Mouse (Mus musculus) embryo, embryonic 11 days (tissue): ENCODE results near the gene Soat1.
A peak's percentile ranks its signal among the peaks of the same experiment; 100 is the strongest.
"Not testable (repeated sequence)": the region's sequence is repeated elsewhere in the genome, so short reads cannot be mapped to it uniquely, and the experiment has no call there.

Experiments
- DNase-seq: peaks from one replicate; pipeline ENCODE4 v3.0.0-alpha.2; 2015

The Soat1 gene

GRCm38 (mm10) chr1:156473961-156474503, at the start of gene Soat1:
TSS of gene Soat1 (minus strand) at chr1:156474331.
- DNase-seq: peak; percentile 96

DNA sequence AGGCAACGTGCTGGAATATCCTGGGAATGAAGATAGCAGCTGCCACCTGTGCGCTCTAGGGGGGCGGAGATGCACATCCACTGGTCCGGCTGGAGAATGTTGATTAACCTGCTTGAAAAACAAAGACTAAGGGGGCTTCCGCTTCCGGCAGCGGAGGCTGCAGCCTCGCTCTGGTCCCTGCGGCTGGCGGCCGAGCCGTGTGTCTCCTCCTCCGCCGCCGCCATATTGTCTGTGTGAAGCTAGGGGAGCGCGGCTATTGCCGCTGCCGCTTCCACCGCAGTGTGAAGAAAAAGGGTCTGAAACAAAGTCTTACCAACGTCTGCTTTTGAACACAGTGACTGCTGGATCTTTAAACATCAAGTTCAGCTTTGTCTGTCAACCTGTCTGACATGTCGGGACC, 49.7 kb upstream of the Soat1 start, which contains the start of gene Gm10031:
TSS of gene Gm10031 (plus strand) at position 171 of the 400 bp plus-strand sequence.
- not testable (repeated sequence) for DNase-seq

GRCm38 (mm10) chr1:156521796-156522517, 47.8 kb upstream of the Soat1 start:
- DNase-seq: no peak

- DNase-seq: no peak
Observed at GRCm38 (mm10) chr1:156520136-156520780, 46.1 kb upstream of the Soat1 start.

- DNase-seq: no peak
Observed at GRCm38 (mm10) chr1:156507753-156508152, 33.6 kb upstream of the Soat1 start.

- no peak for DNase-seq
Observed at GRCm38 (mm10) chr1:156505901-156506300, 31.8 kb upstream of the Soat1 start.

GRCm38 (mm10) chr1:156504945-156505523, 30.9 kb upstream of the Soat1 start:
- DNase-seq: no peak

GRCm38 (mm10) chr1:156496910-156497309, 22.8 kb upstream of the Soat1 start:
- no peak for DNase-seq

- DNase-seq: no peak
Observed at GRCm38 (mm10) chr1:156495025-156495424, 20.9 kb upstream of the Soat1 start.

GRCm38 (mm10) chr1:156491226-156491796, 17.2 kb upstream of the Soat1 start:
- no peak for DNase-seq

- no peak for DNase-seq
Observed at GRCm38 (mm10) chr1:156488031-156488430, 13.9 kb upstream of the Soat1 start.

- DNase-seq: no peak
Observed at GRCm38 (mm10) chr1:156487498-156487897, 13.4 kb upstream of the Soat1 start.

GRCm38 (mm10) chr1:156481826-156482225, 7.7 kb upstream of the Soat1 start:
- DNase-seq: no peak

- no peak for DNase-seq
Observed at GRCm38 (mm10) chr1:156476535-156476934, 2.4 kb upstream of the Soat1 start.

DNA sequence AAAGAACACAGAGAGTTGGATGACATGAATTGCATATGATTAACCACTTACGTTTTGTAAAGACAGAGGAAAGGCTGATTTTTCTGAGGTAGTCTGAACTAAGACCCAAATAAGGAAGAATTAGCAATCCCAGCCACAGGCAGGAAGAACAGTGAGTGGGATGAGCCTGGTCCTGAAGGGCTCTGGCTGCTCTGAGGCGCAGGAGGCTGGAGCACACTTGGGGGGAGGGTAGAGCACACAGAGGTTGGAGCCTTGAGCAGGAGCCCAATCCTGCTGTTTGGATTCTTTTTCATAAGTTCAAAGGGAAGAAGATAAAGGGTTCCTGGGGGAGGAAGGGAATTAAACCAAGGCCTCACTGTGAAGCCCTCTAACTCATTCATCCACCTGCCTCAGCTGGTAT, 1.9 kb upstream of the Soat1 start:
- DNase-seq: no peak

GRCm38 (mm10) chr1:156474854-156475253, 723 bp upstream of the Soat1 start:
- no peak for DNase-seq

DNA sequence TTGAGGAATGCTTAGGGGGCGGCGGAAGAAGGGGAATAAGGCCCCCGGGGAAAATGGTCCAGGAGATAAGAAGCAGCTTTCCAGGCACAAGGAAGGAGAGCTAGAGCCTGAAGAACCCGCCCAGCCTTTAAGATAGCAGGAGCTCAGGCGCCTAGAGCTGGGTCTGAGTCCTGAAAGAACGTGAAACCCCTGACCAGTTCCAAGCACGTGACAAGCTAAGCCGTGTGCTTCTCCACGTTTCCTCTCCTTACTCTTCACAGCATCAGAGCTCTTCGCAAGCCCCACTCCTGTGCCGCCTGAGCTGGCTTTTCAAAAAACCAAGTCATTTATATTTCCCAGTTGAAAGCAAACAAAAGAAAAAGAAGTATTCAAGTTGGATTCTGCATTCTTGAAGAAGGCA, 1.1 kb downstream of the Soat1 start:
- DNase-seq: peak; percentile 63

DNA sequence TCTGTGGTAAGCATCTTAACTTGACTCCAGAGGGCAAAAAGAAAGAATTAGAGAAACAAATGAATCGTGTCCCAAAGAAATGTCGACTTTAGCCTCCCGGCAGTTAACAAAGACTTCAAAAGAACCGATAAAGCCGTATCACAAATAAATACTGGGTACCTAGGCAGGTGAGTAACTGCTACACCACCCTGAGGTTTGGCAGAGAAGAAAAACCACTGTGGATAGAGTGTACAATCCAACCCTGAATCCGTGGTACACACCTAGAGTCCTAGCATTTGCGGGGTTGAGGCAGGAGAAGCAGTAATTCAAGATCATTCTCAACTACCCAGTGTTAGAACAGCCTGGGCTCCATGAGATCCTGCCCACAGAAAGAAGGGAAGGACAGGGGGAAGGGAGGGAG, 2.2 kb downstream of the Soat1 start:
- no peak for DNase-seq

- DNase-seq: no peak
Observed at GRCm38 (mm10) chr1:156471071-156471470, 3.1 kb downstream of the Soat1 start.

GRCm38 (mm10) chr1:156470557-156470956, 3.6 kb downstream of the Soat1 start:
- no peak for DNase-seq

GRCm38 (mm10) chr1:156468576-156468975, 5.6 kb downstream of the Soat1 start:
- DNase-seq: no peak

DNA sequence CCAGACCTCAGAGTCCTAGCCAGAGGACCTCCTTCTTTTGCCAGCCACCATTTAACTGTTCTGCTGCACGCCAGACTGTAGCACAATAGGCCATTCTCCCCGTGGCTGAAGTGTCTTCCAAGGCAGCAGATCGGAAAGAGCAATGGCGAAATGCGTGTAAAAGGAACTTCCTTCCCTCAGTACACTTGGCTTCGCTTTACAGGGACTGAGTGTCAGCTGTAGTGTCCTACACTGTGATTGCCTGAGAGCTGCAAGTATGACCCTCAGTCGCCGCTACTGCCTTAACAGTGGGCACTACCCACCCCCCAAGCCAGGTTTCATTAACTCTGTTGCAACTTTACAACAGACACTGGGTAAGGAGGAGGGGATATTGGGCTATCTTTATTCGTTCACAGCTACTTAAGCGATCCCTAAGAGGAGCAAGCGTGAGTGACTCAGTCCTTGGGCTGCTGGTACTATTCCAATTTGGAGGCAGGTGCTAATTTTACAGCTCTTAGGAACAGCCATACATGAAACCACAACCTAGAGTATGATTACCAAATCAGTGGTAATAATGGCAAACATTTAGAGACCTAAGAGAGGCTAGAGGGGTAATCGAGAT, 6.4 kb downstream of the Soat1 start:
- DNase-seq: no peak

DNA sequence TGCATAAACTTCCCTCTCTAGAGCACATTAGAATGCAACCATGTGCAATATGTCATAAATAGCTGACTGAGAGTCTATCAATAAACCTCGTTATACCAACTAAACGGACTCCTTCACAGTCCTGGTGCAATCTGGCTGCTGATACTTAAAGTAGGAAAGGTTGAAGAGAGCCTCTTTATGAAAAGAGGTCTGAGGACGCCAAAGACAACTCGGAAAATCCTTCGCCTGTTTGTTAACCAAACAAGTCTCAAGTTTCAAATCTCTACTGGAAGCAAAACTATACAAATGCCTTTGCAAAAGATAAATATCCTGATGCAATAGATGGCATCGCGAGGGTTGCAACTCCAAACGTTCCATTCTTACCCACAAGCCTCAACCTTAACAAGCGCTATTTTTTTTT, 9.2 kb downstream of the Soat1 start:
- no peak for DNase-seq
